Mouse (Mus musculus): ENCODE results near the gene Ip6k3. TPM values are rescaled to one million over a fixed set of nuclear protein-coding genes. Genes with fewer than 3 reads are reported as not detected.

Gene Ip6k3
- polyA plus RNA-seq, 1 experiment from 2014 or later: 1.0 TPM

DNA sequence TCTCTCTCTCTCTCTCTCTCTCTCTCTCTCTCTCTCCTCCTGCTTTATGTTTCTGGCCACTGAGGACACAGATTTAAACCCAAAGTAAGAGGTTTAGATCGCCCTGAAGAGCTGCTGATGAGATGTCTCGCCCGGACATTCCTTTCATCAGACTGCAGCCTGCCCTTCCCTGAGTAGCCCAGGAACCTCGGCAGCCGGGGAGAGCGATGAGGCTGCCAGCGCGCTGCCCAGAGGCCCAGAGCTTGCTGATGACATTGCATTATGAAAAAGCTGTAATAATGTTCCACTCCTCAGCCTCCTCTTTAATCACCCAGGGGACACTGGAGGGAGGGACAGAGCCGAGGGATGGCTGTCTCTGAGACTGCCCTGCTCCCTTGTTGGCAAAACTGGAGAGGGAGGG, 27.3 kb downstream of the Ip6k3 start:
- no peak for ATAC-seq
- TF ChIP-seq CTCF (IDR thresholded peaks at IDR 0.05): no peak
- ChIA-PET CTCF (interaction anchor here (1.5 to 1.7 kb wide), 2 partner anchors 15 to 50 kb away, joined by 3 read pairs; no protein-coding TSS in a partner anchor), POLR2A (interaction anchor here (0.6 kb wide), 2 partner anchors 383 to 624 kb away, joined by 3 to 4 read pairs; no protein-coding TSS in a partner anchor)
- in situ Hi-C loops (cut with MboI; ENCODE audit: low pct_unique_long_range_greater_than_20kb): no loop called here
- DNase-seq (ENCODE audit: low read depth, low spot score): no peak
- no peaks in the 10 kb centered on the region for H3K27me3 ChIP-seq

DNA sequence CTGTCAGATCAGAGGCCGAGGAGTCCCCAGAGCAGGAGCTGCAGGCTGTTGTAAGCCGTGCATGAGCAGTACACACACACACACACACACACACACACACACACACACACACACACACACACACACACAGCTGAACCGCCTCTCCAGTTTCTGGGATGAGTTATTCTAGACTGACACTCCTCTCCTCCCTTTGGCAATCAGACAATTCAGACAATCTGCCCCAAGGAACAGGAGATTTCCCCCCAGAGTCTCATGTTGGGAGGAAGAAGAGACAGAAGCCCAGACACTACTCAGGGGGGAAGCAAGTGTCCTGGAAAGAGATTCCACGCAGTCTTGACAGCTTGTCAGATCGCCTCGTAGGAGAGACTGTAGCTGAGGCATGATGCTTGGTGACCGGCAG, 28.3 kb downstream of the Ip6k3 start:
- no peak for TF ChIP-seq CTCF (IDR thresholded peaks at IDR 0.05)
- CTCF ChIA-PET: interaction anchor here (1.7 kb wide), 1 partner anchor 51 kb away, joined by 3 read pairs; no protein-coding TSS in a partner anchor
- no peaks in the 10 kb centered on the region for H3K27me3 ChIP-seq
- POLR2A ChIA-PET: interaction anchor here (0.6 to 0.8 kb wide), 2 partner anchors 73 to 378 kb away, joined by 3 to 5 read pairs; no protein-coding TSS in a partner anchor
- no peak for DNase-seq (ENCODE audit: low read depth, low spot score)
- ATAC-seq: no peak
- in situ Hi-C loops (cut with MboI; ENCODE audit: low pct_unique_long_range_greater_than_20kb): loop anchor here (5.0 kb wide), 1 partner anchor 378 kb away; no protein-coding TSS in a partner anchor

DNA sequence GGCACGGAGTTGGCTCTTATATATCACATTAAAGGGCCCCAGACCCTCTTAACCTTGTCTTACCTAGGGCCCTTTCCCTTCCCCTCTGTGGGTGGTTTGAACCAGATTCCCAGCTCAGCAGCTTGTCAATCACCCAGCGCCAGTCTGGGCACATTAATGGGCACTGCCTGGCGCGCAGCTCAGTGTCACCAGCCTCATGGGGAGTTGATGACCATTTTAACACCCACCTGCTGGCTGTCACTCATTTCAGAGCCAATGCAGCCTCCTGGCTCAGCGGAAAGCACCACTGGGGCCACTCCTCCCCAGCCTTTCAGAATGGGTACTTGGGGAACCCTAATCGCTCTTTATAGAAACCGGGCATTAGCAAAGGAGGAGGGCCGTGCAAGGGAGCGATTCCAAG, 29.2 kb downstream of the Ip6k3 start:
- in situ Hi-C loops (cut with MboI; ENCODE audit: low pct_unique_long_range_greater_than_20kb): loop anchor here (5.0 kb wide), 1 partner anchor 379 kb away; no protein-coding TSS in a partner anchor
- ATAC-seq (no peak), DNase-seq (ENCODE audit: low read depth, low spot score) (no peak)
- no peaks in the 10 kb centered on the region for H3K27me3 ChIP-seq
- ChIA-PET POLR2A (no interaction called here), CTCF (no interaction called here)
- TF ChIP-seq CTCF (IDR thresholded peaks at IDR 0.05): no peak

DNA sequence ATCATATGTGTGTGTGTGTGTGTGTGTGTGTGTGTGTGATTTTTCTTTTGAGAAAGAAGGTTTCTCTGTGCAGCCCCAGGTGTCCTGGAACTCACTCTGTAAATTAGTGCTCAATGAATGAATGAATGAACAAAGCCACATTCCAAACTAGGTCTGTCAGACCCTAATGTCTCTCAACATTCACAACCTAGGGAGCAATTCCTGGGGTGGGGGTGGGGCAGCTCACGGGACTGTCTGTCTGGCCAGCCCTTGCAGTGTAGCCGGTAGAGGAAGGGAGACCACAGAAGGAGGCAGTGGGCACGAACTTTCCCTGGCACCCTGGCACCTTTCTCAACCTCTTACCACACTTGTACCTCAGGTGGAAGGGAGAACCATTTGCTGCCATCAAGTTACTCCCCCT, 32.9 kb downstream of the Ip6k3 start:
- in situ Hi-C loops (cut with MboI; ENCODE audit: low pct_unique_long_range_greater_than_20kb): loop anchor here (5.0 kb wide), 2 partner anchors 92 to 383 kb away; no protein-coding TSS in a partner anchor
- H3K27me3 ChIP-seq: no peaks in the 10 kb centered on the region
- ATAC-seq: no peak
- ChIA-PET CTCF (interaction anchor here (1.1 to 2.0 kb wide), 6 partner anchors 13 to 55 kb away, joined by 4 to 18 read pairs (median 8); no protein-coding TSS in a partner anchor), POLR2A (interaction anchor here (0.7 to 2.0 kb wide), 3 partner anchors 8 to 68 kb away, joined by 3 to 6 read pairs (median 4); no protein-coding TSS in a partner anchor)
- TF ChIP-seq CTCF (IDR thresholded peaks at IDR 0.05): no peak
- DNase-seq (ENCODE audit: low read depth, low spot score): no peak

DNA sequence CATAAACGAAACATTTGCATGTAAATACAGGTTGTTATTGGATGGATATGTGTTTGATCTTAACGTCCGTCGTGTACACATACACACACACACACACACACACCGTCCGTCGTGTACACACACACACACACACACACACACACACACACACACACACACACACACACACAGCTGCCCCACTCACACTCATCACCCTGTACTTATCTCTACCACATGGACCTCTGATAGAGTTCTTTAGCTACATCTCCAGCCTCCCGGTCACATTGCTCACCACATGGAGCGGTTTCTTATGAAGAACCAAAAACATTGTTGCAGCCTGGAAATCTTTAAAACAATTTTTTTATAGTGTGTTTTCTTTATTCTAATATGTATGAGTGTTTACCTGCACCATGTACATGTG, 33.4 kb downstream of the Ip6k3 start:
- ChIA-PET POLR2A (interaction anchor here (0.7 to 2.0 kb wide), 3 partner anchors 48 to 394 kb away, joined by 3 to 6 read pairs (median 4); no protein-coding TSS in a partner anchor), CTCF (interaction anchor here (0.7 to 2.0 kb wide), 14 partner anchors 11 to 233 kb away, joined by 3 to 18 read pairs (median 5); partner anchors contain the start of gene Bak1)
- no peak for TF ChIP-seq CTCF (IDR thresholded peaks at IDR 0.05)
- in situ Hi-C loops (cut with MboI; ENCODE audit: low pct_unique_long_range_greater_than_20kb): loop anchor here (5.0 kb wide), 1 partner anchor 92 kb away; no protein-coding TSS in a partner anchor
- no peaks in the 10 kb centered on the region for H3K27me3 ChIP-seq
- DNase-seq (ENCODE audit: low read depth, low spot score) (no peak), ATAC-seq (no peak)

DNA sequence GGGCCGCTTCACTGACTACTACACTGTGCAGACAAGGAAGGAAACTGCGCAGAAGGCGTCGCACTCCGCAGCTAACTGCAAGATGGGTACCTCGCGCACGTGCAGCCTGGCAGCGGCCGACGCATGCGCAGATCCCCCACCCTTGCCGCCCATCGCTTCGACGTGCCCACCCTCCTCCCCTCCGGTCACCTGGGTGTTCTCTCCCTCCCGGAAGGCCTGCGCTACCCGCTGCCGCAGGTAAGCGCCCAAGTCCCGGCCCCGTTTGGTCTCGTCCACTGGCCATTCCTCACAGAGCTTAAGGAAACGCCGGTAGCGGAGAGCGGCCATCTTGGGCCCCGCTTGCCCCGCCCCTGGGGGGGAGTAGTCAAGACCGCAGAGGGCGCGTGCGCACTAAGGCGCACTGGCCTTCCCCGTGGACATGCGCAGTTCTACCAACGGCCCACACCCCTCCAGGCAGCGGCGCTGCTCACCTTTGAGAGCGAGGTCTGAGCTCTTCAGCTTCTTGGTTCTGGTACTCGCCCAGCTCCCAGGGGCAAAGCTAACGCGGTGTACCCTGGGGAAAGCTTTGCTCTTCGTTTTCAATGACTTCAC, 33.9 kb downstream of the Ip6k3 start, which contains the start of gene Uqcc2:
Uqcc2 (minus strand) TSS at position 366 of the 591 bp plus-strand sequence.
- in situ Hi-C loops (cut with MboI; ENCODE audit: low pct_unique_long_range_greater_than_20kb): loop anchor here (5.0 kb wide), 1 partner anchor 91 kb away; no protein-coding TSS in a partner anchor
- ATAC-seq: peak; percentile 45
- ChIA-PET CTCF (interaction anchor here (0.7 to 2.0 kb wide), 15 partner anchors 11 to 233 kb away, joined by 3 to 18 read pairs (median 5); partner anchors contain the start of gene Bak1), POLR2A (interaction anchor here (0.7 to 2.0 kb wide), 4 partner anchors 48 to 395 kb away, joined by 3 to 6 read pairs (median 4); no protein-coding TSS in a partner anchor)
- no peak for TF ChIP-seq CTCF (IDR thresholded peaks at IDR 0.05)
- no peak for DNase-seq (ENCODE audit: low read depth, low spot score)
- no peaks in the 10 kb centered on the region for H3K27me3 ChIP-seq

DNA sequence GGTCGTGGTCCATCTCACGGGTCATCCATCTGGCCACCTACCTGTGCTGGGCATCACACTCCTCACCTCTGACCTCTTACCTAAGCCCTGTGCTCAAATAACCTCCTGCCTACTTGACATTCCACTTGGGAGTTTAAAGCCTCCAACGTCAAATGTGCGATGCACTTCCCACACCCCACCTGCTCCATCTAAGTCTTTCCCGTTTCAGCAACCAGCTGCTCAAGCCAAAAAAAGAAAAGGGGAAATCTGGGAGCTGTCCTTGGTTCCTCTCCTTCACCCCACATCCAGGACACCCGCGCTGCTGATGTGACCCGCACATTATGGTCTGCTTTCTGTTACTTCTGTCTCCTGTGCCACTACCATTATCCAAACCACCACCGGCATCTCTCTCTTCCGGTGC, 35.4 kb downstream of the Ip6k3 start:
- ATAC-seq (no peak), DNase-seq (ENCODE audit: low read depth, low spot score) (no peak)
- CTCF ChIA-PET: interaction anchor here (0.9 kb wide), 1 partner anchor 11 kb away, joined by 3 read pairs; no protein-coding TSS in a partner anchor
- no peak for TF ChIP-seq CTCF (IDR thresholded peaks at IDR 0.05)
- POLR2A ChIA-PET: interaction anchor here (1.2 kb wide), 1 partner anchor 19 kb away, joined by 3 read pairs; no protein-coding TSS in a partner anchor
- no peaks in the 10 kb centered on the region for H3K27me3 ChIP-seq
- in situ Hi-C loops (cut with MboI; ENCODE audit: low pct_unique_long_range_greater_than_20kb): loop anchor here (5.0 kb wide), 1 partner anchor 90 kb away; no protein-coding TSS in a partner anchor

DNA sequence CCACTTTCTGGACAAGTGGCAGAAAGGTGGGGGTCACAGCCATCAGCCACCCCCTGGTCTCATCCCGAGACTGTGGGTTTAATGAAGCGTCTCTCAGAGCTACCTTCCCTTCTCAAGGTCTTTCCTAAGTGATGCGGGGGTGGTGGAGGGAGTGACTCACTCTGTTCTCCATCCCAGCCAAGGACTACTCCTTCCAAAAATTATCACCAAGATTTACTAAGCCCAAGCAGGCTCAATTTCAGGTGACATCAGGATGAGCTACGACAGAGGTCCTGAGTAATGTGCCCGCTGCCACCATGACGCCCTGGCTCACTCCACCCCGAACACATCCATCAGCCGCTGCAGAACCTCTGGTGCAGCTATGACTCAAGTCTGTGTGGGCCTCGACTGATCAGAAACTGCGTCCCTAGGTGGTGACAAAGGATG, 36.3 kb downstream of the Ip6k3 start:
- H3K27me3 ChIP-seq: no peaks in the 10 kb centered on the region
- ChIA-PET POLR2A (interaction anchor here (1.2 kb wide), 1 partner anchor 20 kb away, joined by 3 read pairs; no protein-coding TSS in a partner anchor), CTCF (no interaction called here)
- no peak for DNase-seq (ENCODE audit: low read depth, low spot score)
- TF ChIP-seq CTCF (IDR thresholded peaks at IDR 0.05): no peak
- in situ Hi-C loops (cut with MboI; ENCODE audit: low pct_unique_long_range_greater_than_20kb): loop anchor here (5.0 kb wide), 1 partner anchor 89 kb away; no protein-coding TSS in a partner anchor
- ATAC-seq: no peak

DNA sequence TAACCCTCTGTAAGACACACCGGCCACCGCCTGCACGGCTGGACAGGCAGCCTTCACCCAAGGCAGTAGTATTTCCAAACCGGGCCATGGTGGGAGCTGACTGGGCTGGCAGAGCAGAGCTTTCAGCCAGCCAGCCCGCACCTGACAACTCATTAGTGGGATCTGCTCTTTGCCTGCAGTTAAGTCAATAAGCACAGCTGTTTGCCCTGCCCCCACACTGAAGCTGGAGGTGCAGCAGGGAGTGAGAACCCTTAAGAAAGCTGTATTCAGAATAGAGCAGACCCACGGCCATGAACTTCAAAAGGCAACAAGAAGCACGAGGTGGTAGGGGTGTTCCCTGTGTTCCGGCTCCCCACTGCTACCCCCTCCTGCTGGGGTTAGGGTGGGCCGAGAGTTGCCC, 37.3 kb downstream of the Ip6k3 start:
- CTCF ChIA-PET: interaction anchor here (0.8 kb wide), 1 partner anchor 98 kb away, joined by 3 read pairs; no protein-coding TSS in a partner anchor
- DNase-seq (ENCODE audit: low read depth, low spot score): no peak
- no peak for ATAC-seq
- in situ Hi-C loops (cut with MboI; ENCODE audit: low pct_unique_long_range_greater_than_20kb): loop anchor here (5.0 kb wide), 1 partner anchor 88 kb away; no protein-coding TSS in a partner anchor
- TF ChIP-seq CTCF (IDR thresholded peaks at IDR 0.05): no peak
- POLR2A ChIA-PET: no interaction called here
- H3K27me3 ChIP-seq: no peaks in the 10 kb centered on the region

DNA sequence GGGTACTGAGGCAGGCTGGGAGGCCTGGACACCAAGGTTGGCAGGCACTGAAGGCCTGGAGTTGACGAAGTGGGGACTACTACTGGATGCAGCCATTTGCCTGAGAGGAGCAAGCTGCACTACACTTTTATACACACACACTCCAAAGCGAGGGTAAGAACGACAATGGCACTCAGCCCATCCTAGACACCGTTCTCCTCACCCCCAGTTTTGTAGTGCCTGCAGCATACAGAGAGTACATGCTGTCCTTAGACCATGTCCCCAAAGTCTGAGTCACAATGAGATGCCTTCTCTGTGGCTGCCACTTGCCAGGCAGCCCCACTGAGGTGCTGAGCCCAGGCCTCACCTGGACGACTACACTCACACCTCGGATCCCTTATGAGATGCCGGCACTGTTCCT, 37.8 kb downstream of the Ip6k3 start:
- CTCF ChIA-PET: interaction anchor here (0.8 kb wide), 1 partner anchor 97 kb away, joined by 3 read pairs; no protein-coding TSS in a partner anchor
- ATAC-seq (no peak), DNase-seq (ENCODE audit: low read depth, low spot score) (no peak)
- in situ Hi-C loops (cut with MboI; ENCODE audit: low pct_unique_long_range_greater_than_20kb): loop anchor here (5.0 kb wide), 1 partner anchor 88 kb away; no protein-coding TSS in a partner anchor
- POLR2A ChIA-PET: no interaction called here
- TF ChIP-seq CTCF (IDR thresholded peaks at IDR 0.05): no peak
- no peaks in the 10 kb centered on the region for H3K27me3 ChIP-seq
